Mouse (Mus musculus) MEL (cell line): ENCODE measurements around the gene 1810046K07Rik. TPM values are rescaled to one million over a fixed set of nuclear protein-coding genes. Genes with fewer than 3 reads are reported as not detected.

ENCODE experiments used
- DNase-seq: peaks from one replicate; pipeline ENCODE4 v3.0.0; 2011; ENCODE audit warnings: low read depth, low spot score
- H3K27ac ChIP-seq: 2 replicates; pipeline ENCODE4 v1.5.1; 2012; ENCODE audit warnings: low read depth, mild to moderate bottlenecking, control low read depth, low read length, moderate library complexity; ENCODE audit not compliant: control insufficient read depth
- H3K27me3 ChIP-seq, 2 experiments: fragments of 150-350 bp in 1 of 2; sonication (generic) in 1 of 2; 2 replicates each; pipeline ENCODE4 v1.6.1; 2012; ENCODE audit warnings: low read length in 2 of 2, mild to moderate bottlenecking in 2 of 2, improper control_type of control experiment in 1 of 2, moderate library complexity in 1 of 2; ENCODE audit not compliant: insufficient read depth in 2 of 2, control insufficient read depth in 1 of 2
- H3K36me3 ChIP-seq, 2 experiments: 2 replicates each; pipeline ENCODE4 v1.6.1; 2012 to 2014; ENCODE audit warnings: low read length in 2 of 2, improper control_type of control experiment in 1 of 2, inconsistent platforms in 1 of 2, mild to moderate bottlenecking in 1 of 2; ENCODE audit not compliant: insufficient read depth in 2 of 2, control insufficient read depth in 1 of 2
- H3K4me1 ChIP-seq, 2 experiments: fragments of 150-350 bp in 1 of 2; sonication (generic) in 1 of 2; 2 replicates each; pipeline ENCODE4 v1.6.1; 2012; ENCODE audit warnings: low read length in 2 of 2, improper control_type of control experiment in 1 of 2, mild to moderate bottlenecking in 1 of 2; ENCODE audit not compliant: insufficient read depth in 2 of 2, control insufficient read depth in 1 of 2
- H3K4me3 ChIP-seq, 2 experiments: fragments of 150-350 bp in 1 of 2; sonication (generic) in 1 of 2; 2 replicates each; pipeline ENCODE4 v1.5.1; 2012; ENCODE audit warnings: low read depth in 2 of 2, low read length in 2 of 2, mild to moderate bottlenecking in 2 of 2, moderate library complexity in 2 of 2, control low read depth in 1 of 2, improper control_type of control experiment in 1 of 2; ENCODE audit not compliant: control insufficient read depth in 1 of 2, insufficient read depth in 1 of 2
- H3K79me2 ChIP-seq: 2 replicates; pipeline ENCODE4 v1.6.1; 2012; ENCODE audit warnings: mild to moderate bottlenecking, low read length, moderate library complexity; ENCODE audit not compliant: control insufficient read depth, poor library complexity, insufficient read depth
- H3K9ac ChIP-seq: 2 replicates; pipeline ENCODE4 v1.6.1; 2012; ENCODE audit warnings: low read depth, mild to moderate bottlenecking, control low read depth, low read length, moderate library complexity; ENCODE audit not compliant: control insufficient read depth, poor library complexity, severe bottlenecking
- H3K9me3 ChIP-seq: fragments of 150-350 bp; sonication (generic); replicated peaks from 2 replicates; pipeline ENCODE4 v1.6.1; 2012; ENCODE audit warnings: mild to moderate bottlenecking, low read length, improper control_type of control experiment, moderate library complexity; ENCODE audit not compliant: insufficient read depth
- BHLHE40 ChIP-seq: IDR thresholded peaks from 2 replicates; pipeline ENCODE4 v1.6.1; 2012; ENCODE audit warnings: low read depth, mild to moderate bottlenecking, inconsistent platforms, low read length, improper control_type of control experiment, borderline replicate concordance
- CHD1 ChIP-seq: IDR thresholded peaks from 2 replicates; pipeline ENCODE4 v1.6.1; 2012; ENCODE audit warnings: low read depth, mild to moderate bottlenecking, inconsistent platforms, low read length, improper control_type of control experiment
- ELF1 ChIP-seq: IDR thresholded peaks from 2 replicates; pipeline ENCODE4 v1.6.1; 2014; ENCODE audit warnings: low read depth, mild to moderate bottlenecking, inconsistent platforms, low read length, improper control_type of control experiment, moderate library complexity
- EP300 ChIP-seq, 2 experiments: IDR thresholded peaks; 2 replicates each; pipeline ENCODE4 v1.6.1; 2011; ENCODE audit warnings: improper control_type of control experiment in 2 of 2, low read length in 2 of 2, low read depth in 1 of 2, mild to moderate bottlenecking in 1 of 2
- JUND ChIP-seq: IDR thresholded peaks from 2 replicates; pipeline ENCODE4 v1.6.1; 2011; ENCODE audit warnings: low read depth, mild to moderate bottlenecking, improper control_type of control experiment, low read length
- MEF2A ChIP-seq: IDR thresholded peaks from 2 replicates; pipeline ENCODE4 v1.6.1; 2014; ENCODE audit warnings: low read depth, mild to moderate bottlenecking, inconsistent platforms, low read length, improper control_type of control experiment; ENCODE audit not compliant: poor library complexity, insufficient replicate concordance, severe bottlenecking; ENCODE audit errors: extremely low read depth
- MYB ChIP-seq: IDR thresholded peaks from 2 replicates; pipeline ENCODE4 v1.6.1; 2011; ENCODE audit warnings: mild to moderate bottlenecking, low read depth, low read length, improper control_type of control experiment
- NELFE ChIP-seq: IDR thresholded peaks from 2 replicates; pipeline ENCODE4 v1.6.1; 2011; ENCODE audit warnings: low read depth, low read length, improper control_type of control experiment
- NRF1 ChIP-seq: IDR thresholded peaks from 2 replicates; pipeline ENCODE4 v1.6.1; 2014; ENCODE audit warnings: low read depth, mild to moderate bottlenecking, inconsistent platforms, low read length, improper control_type of control experiment, moderate library complexity; ENCODE audit not compliant: poor library complexity, insufficient read depth, severe bottlenecking
- RCOR1 ChIP-seq: IDR thresholded peaks from 2 replicates; pipeline ENCODE4 v1.6.1; 2012; ENCODE audit warnings: low read depth, mild to moderate bottlenecking, inconsistent platforms, low read length, improper control_type of control experiment
- SMC3 ChIP-seq: IDR thresholded peaks from 2 replicates; pipeline ENCODE4 v1.6.1; 2011; ENCODE audit warnings: low read depth, low read length, improper control_type of control experiment
- TAL1 ChIP-seq: IDR thresholded peaks from 2 replicates; pipeline ENCODE4 v1.6.1; 2012; ENCODE audit warnings: mild to moderate bottlenecking, inconsistent platforms, low read length, moderate library complexity, mixed read lengths
- TCF12 ChIP-seq: IDR thresholded peaks from 2 replicates; pipeline ENCODE4 v1.6.1; 2014; ENCODE audit warnings: low read depth, mild to moderate bottlenecking, inconsistent platforms, low read length, improper control_type of control experiment, moderate library complexity
- USF1 ChIP-seq: IDR thresholded peaks from 2 replicates; pipeline ENCODE4 v1.6.1; 2014; ENCODE audit warnings: low read depth, mild to moderate bottlenecking, inconsistent platforms, low read length, improper control_type of control experiment, moderate library complexity
- ZC3H11A ChIP-seq: IDR thresholded peaks from 2 replicates; pipeline ENCODE4 v1.6.1; 2012; ENCODE audit warnings: low read depth, mild to moderate bottlenecking, inconsistent platforms, low read length, improper control_type of control experiment
- ZKSCAN1 ChIP-seq: IDR thresholded peaks from 2 replicates; pipeline ENCODE4 v1.6.1; 2012; ENCODE audit warnings: low read depth, mild to moderate bottlenecking, inconsistent platforms, low read length, improper control_type of control experiment, moderate library complexity
- ZNF384 ChIP-seq: IDR thresholded peaks from 2 replicates; pipeline ENCODE4 v1.6.1; 2012; ENCODE audit warnings: low read depth, mild to moderate bottlenecking, inconsistent platforms, low read length, improper control_type of control experiment
- polyA plus RNA-seq, 2 experiments: library from polyadenylated mRNA; stranded (reverse) in 1 of 2; unstranded in 1 of 2; fragments of >175 nt in 1 of 2; fragments of >200 nt in 1 of 2; gene quantifications; 2 replicates each; pipeline versions ENCODE4 v1.2.1 to v1.2.4; 2012; ENCODE audit warnings: low replicate concordance in 2 of 2, low read depth in 1 of 2; ENCODE audit not compliant: insufficient read length in 2 of 2, insufficient read depth in 1 of 2, missing spikeins in 1 of 2
- total RNA-seq: library from RNA; depleted of rRNA; stranded (reverse); fragments of 300-350 nt; gene quantifications from 2 replicates; pipeline ENCODE4 v1.2.3, GENCODE M21; 2012

1810046K07Rik gene
- total and polyA plus RNA-seq, 3 experiments: not detected

DNA sequence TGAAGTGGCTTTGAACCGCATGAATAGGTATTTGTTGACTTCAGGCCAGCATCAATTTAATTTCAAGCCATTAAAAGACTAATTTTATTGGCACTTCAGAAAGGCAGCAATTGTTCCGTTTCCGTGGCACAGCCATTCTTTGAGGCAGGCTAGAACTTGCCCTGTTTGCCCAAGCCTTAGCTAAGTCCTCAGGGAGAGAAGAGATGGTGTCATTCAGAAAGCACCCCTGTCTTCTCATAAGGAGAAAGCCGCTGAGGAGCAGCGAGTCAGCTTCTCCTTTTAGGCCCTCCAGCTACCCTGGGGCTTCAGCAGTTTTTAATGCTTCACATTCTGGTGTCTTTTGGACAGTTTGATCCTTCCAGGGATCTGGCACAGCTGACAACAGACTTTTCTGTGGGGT, 59.9 kb downstream of the 1810046K07Rik start:
- Histone ChIP-seq H3K27ac (no peak overlapping the region), H3K4me1 (no peaks in the 10 kb centered on the region), H3K36me3 (no peaks in the 10 kb centered on the region), H3K4me3 (no peak overlapping the region), H3K79me2 (no peaks in the 10 kb centered on the region), H3K27me3 (peaks cover 13 to 15% of the 10 kb centered on the region in 2 experiments), H3K9ac (no peak overlapping the region)
- no peak for TF ChIP-seq TAL1
- TF ChIP-seq, all 39 proteins: peak for 0
- no peaks in the 10 kb centered on the region for H3K9me3 ChIP-seq
- no peak for DNase-seq

DNA sequence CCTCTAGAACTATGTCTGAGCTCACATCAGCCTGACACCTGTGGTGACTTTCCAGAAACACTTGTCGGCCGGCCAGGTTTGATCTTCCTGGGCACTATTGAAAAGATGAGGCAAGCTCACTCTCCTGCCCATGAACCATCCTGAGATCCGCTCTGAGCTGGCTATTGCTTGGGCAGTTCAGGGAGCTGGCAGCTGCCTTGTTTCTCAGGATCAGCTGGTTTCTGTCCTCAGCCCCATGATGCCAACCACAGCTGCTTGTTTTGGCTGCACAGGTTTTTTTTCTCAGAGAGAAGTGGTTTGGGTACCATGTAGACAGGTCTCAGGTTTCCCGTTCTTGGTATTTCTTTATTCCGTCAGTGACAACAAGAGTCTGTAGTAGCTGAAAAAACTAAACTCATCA, 70.3 kb downstream of the 1810046K07Rik start:
- no peak overlapping the region for H3K9ac ChIP-seq
- H3K27me3 ChIP-seq: peaks cover 0 to 1% of the 10 kb centered on the region in 2 experiments
- no peak for DNase-seq
- H3K27ac ChIP-seq: no peak overlapping the region
- H3K79me2 ChIP-seq: no peaks in the 10 kb centered on the region
- no peaks in the 10 kb centered on the region for H3K9me3 ChIP-seq
- H3K4me3 ChIP-seq: no peak overlapping the region
- TF ChIP-seq SMC3 (no peak), MYB (no peak), BHLHE40 (no peak), JUND (no peak), MEF2A (no peak), USF1 (no peak), TCF12 (no peak), EP300 (IDR thresholded peaks at IDR 0.05; ENCODE audit: low read depth in 1 of 2, low read length in 2 of 2) (no peak), CHD1 (no peak), NRF1 (no peak), ELF1 (no peak)
- no peaks in the 10 kb centered on the region for H3K36me3 ChIP-seq
- H3K4me1 ChIP-seq: no peaks in the 10 kb centered on the region

- H3K27ac ChIP-seq: no peak overlapping the region
- no peaks in the 10 kb centered on the region for H3K9me3 ChIP-seq
- H3K79me2 ChIP-seq: no peaks in the 10 kb centered on the region
- no peak for DNase-seq
- no peaks in the 10 kb centered on the region for H3K36me3 ChIP-seq
- no peak for TF ChIP-seq SMC3
- no peak for TF ChIP-seq ZNF384
- TF ChIP-seq JUND: no peak
- no peak for TF ChIP-seq NELFE
- no peak for TF ChIP-seq ZKSCAN1
- no peak for TF ChIP-seq RCOR1
- TF ChIP-seq USF1: no peak
- TF ChIP-seq NRF1: no peak
- TF ChIP-seq ZC3H11A: no peak
- H3K4me1 ChIP-seq: no peaks in the 10 kb centered on the region
- H3K9ac ChIP-seq: no peak overlapping the region
- H3K27me3 ChIP-seq: peaks cover 0 to 1% of the 10 kb centered on the region in 2 experiments
- H3K4me3 ChIP-seq: no peak overlapping the region
These were observed 71.8 kb downstream of the 1810046K07Rik start for GRCm38 (mm10) chr9:51256780-51257502.
